Mouse (Mus musculus) c-Kit-positive CD71-negative TER-119-negative erythroid progenitor cells, embryonic 14.5 days (primary cell): ENCODE measurements at regions not wholly inside any gene's neighbourhood (a gene's known extent, or its start where the extent isn't known, plus 50 kb on each side); places are given as distances from the start of the nearest gene placed in this dataset.

ENCODE experiments used
- DNase-seq: peaks from one replicate; pipeline ENCODE4 v3.0.0-alpha.2; 2013; ENCODE audit warnings: low read depth

DNA sequence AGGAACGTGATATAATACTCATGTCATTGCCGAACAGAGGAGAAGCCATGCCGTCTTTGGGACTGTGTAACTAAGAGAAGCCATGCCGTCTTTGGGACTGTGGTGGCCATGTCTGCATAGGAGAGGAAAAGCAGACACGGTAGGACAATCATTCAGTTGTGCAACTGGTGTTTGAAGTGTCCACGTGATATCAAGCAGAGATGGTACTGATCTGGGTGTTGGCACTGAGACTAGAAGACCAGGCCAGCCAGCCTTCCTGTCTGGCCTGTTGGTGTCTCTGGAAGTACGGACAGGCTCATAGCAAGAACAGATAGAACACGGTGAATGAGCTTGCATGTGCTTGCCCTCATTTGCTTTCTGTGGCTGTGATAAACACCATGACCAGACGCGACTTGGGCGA is 175.7 kb downstream of the Slc38a4 start:
- DNase-seq: no peak

- DNase-seq: no peak
Measured at GRCm38 (mm10) chr15:96878796-96879195, 177.0 kb downstream of the Slc38a4 start.

DNA sequence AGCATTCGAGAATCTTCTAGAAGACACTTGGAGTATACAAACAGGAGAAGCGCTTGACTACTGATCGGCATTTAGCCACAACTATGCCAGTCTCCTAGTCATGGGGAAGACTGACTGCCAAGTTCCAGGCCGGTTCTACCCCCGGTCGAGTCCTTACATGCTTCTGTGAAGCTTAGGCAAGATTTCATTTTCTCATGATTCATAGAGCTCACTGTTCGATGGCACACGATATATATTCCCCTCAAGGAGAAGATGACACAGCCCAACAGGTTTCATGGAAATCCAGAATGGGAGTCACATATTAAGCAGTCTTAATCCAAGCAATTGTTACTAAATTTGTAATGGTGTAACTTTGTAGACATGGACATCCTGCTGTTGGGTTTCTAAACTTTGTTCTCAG is 177.8 kb downstream of the Slc38a4 start:
- DNase-seq: no peak

DNA sequence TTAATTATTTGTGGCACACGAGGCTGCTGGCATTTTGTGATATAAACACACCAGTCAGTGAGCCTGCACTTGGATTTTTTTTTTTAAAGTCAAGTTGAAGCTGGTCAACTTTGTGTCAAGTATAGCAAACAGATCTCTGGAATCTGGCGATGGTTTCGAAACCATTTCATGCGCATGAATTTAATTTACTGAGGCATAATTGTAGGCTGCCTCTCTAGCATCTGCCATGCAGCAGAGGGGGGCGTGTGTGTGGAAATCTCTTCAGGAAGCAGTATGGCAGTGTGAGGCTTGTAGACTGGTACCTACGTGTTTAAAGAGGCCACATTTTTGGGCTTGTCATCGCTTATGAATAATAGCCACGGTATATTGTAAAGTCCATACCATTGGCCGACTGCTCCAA is 177.7 kb upstream of the Slc38a2 start:
- no peak for DNase-seq

GRCm38 (mm10) chr15:96874145-96874544 is 174.6 kb upstream of the Slc38a2 start:
- no peak for DNase-seq

- DNase-seq: no peak
Measured at GRCm38 (mm10) chr15:96873562-96873961, 174.0 kb upstream of the Slc38a2 start.

DNA sequence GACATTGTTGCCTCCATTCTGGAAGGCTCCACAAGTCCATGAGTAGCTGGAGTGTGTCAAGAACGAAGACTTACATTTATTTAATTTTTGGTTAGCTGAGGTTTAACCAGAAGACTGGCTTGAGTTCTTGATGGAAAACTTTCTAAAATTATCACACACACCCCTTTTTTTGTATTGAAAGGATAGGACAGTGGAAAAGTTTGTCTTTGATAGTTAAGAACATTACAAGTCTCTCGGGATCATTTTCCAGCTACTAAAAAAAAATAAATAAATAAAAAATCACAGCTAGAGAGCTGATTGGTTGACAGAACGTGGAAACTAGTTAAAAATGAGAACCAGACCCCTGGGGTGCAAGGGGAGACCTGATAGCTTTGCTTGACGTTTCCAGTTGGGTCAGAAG is 173.6 kb upstream of the Slc38a2 start:
- no peak for DNase-seq

GRCm38 (mm10) chr15:96867701-96868100 is 168.2 kb upstream of the Slc38a2 start:
- DNase-seq: no peak

- DNase-seq: no peak
Measured at GRCm38 (mm10) chr15:96865932-96866331, 166.4 kb upstream of the Slc38a2 start.

DNA sequence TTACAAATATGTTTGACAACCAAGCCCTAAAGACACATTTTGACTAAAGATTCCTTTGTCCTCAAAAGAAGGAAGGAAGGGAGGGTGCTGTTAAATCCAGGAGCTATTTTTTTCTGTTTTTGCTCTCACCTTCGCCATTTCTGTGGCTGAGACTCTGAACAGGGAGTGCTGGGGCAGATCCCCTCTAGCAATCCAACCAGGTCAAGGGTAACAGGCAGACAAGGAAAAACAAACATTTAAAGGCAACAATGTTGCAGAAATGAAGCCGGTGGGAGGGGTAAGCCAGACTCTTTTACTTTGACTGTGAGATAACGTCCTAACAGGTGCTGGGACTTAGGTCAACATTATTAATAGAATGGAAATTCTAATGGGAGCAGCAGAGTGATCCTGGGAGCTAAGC is 158.2 kb upstream of the Slc38a2 start:
- DNase-seq: no peak

GRCm38 (mm10) chr15:96851970-96852768 is 152.6 kb upstream of the Slc38a2 start:
- no peak for DNase-seq

GRCm38 (mm10) chr15:96848150-96848549 is 148.6 kb upstream of the Slc38a2 start:
- DNase-seq: peak; percentile 39

GRCm38 (mm10) chr15:96845221-96845620 is 145.7 kb upstream of the Slc38a2 start:
- DNase-seq: no peak

DNA sequence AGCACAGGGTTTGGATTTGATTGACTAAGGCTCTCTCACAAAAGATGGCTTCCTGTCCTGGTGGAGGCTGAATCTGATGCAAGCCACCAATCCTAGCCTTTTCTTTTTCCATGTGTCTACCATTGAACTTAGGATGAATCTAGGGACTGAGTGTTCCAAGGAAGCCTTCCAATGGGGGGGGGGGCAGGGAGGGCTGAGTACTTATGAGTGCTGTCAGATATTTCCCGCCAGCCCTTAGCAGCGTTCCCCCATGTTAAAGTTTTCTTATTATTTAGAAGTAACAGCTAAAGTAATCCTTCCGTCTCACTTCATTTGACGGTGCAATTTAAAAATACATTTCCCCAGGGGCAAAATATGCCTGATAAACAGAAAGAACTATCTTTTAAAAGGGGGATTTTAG is 144.8 kb upstream of the Slc38a2 start:
- no peak for DNase-seq

DNA sequence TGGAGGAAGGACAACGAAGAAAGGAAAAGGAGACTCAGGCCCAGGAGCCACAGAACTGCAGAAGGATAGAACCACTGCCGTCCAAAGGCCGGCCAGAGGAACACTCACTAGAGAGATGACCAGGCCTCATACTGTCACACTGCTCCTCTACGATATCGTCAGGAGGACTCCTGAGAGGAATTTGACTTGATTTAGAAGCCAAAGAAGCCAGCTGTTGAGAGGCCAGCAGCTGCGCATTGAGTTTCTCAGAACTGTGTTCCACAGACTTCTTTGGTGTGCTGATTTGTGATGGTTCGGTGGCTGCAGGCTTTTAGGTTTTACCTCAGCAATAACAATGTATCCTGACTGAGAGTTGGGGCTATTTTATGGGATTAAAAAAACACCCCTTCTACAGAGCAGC is 144.1 kb upstream of the Slc38a2 start:
- DNase-seq: no peak

- no peak for DNase-seq
Measured at GRCm38 (mm10) chr15:96842881-96843280, 143.4 kb upstream of the Slc38a2 start.

DNA sequence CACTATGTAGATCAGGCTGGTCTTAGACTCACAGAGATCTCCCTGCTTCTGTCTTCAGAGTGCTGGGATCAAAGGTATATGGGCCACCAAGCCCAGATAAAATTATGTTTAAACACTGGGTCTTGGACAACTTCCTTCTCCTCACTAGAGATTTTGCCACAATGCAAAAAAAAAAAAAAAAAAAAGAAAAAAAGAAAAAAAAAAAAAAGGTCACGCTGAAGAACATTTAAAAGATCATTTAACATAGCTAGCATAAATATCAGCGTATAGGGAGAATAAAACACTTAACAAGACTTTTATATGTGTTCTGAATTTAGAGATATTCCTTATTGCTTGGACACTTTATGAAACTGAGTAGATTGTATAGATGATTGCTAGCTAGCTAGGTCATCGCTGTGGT is 137.1 kb upstream of the Slc38a2 start:
- no peak for DNase-seq

DNA sequence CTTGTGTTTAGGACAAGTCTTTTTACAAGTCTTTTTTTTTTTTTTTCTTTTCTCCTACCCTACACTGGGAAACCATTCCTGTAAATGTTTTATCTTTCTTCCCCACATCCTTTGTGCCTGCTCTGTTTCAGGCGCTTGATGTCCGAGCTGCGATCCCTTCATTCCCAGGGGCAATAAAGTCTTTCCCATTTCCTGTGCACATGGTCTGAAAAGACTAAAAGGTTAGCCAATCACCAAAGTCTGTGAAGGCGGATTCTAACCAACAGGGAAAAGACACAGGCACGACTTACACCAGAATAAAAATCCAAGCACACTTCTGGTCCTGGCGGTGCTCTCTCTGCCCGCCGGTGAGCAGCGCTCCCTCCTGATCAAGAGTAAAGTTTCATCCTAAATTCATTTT is 135.3 kb upstream of the Slc38a2 start:
- no peak for DNase-seq

GRCm38 (mm10) chr15:96834162-96834843 is 134.8 kb upstream of the Slc38a2 start:
- DNase-seq: no peak

DNA sequence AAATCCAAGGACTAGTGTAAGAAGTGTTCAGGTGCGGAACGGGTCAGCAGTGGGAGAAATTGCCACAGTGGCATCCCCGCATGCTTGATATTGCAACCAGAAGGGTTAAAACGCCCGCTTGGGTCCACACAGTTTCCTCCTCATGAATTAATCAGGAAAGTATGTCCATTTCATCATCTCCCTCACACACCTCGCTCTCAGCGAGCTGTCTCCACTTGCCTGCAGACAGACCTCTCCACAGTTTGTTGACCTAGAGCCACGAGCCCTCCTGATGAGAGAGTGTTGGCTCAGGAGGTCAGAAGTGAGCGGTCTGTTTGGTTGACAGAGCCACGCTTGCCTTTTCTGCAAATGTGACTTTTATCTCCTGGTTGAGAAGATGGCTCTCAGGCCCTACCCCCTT is 132.9 kb upstream of the Slc38a2 start:
- no peak for DNase-seq

DNA sequence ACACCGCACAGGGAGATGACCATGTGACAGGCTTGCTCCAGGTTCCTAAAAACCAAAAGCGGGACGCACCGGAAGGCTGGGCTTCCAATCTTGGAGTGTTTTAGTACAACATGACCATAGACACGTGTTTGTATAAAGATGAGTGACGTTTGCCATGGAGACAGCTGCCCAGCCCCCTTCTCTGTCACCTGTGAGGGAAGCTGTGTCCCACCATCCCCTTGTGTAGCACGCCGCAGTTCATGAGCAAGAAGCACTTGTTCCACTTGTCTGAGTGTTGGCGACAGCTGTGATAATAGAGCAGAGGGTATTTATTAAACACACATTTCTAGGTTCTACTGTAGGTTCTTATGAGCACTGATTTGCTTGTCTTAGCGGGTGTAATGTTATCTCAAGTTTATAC is 131.7 kb upstream of the Slc38a2 start:
- no peak for DNase-seq

DNA sequence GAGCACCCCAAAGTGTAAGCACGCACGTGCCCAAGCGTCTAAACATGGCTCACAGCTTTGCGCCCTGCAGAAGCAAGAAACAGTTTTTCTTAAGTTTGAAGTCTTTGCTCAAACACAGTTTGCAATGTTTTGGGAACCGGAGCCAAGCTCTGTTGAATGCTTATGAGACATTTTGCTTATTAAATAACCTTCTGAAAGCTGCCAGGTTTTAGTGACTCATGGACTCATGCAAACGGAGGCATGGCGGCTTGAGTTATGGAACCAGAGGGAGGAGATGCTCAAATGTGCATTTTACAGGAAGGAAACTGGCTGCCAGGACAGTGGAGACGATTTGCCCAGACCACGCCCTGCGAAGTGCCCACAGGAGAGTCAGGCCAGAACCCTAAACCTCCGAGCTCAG is 131.0 kb upstream of the Slc38a2 start:
- no peak for DNase-seq

GRCm38 (mm10) chr15:96829941-96830340 is 130.4 kb upstream of the Slc38a2 start:
- no peak for DNase-seq

GRCm38 (mm10) chr15:96828681-96829080 is 129.2 kb upstream of the Slc38a2 start:
- DNase-seq: no peak
